Mouse (Mus musculus): ENCODE measurements around the gene Flrt1. TPM values are rescaled to one million over a fixed set of nuclear protein-coding genes. Genes with fewer than 3 reads are reported as not detected.

Flrt1 gene
- total RNA-seq, 2 experiments from 2014 or later: 0.31 to 0.35 TPM

Other genes starting within 250 kb of the Flrt1 start
- gene Ccdc88b, start 247.5 kb downstream of the Flrt1 start, total RNA-seq (2021): under 1 TPM; 0.40 to 0.41 TPM
- 10 to 100 TPM; 28.8 to 32.2 TPM for gene Trmt112, start 196.0 kb downstream of the Flrt1 start, total RNA-seq (2021)
- 100 to 1,000 TPM; 212 to 215 TPM for gene Prdx5, start 195.6 kb downstream of the Flrt1 start, total RNA-seq (2021)
- 10 to 100 TPM; 86.8 to 89.5 TPM for gene Esrra, start 183.9 kb downstream of the Flrt1 start, total RNA-seq (2021)
- not detected for gene Catsperz, start 180.3 kb downstream of the Flrt1 start, total RNA-seq (2021)
- not detected for gene Kcnk4, start 171.2 kb downstream of the Flrt1 start, total RNA-seq (2021)
- 10 to 100 TPM; 11.5 to 14.3 TPM for gene Bad, start 163.9 kb downstream of the Flrt1 start, total RNA-seq (2021)
- 10 to 100 TPM in 1 of 2 experiments, 1 to 10 TPM in 1; 9.5 to 10.9 TPM for gene Gpr137, start 163.2 kb downstream of the Flrt1 start, total RNA-seq (2021)
- gene Ppp1r14b, start 130.8 kb downstream of the Flrt1 start, total RNA-seq (2021): 100 to 1,000 TPM; 113 to 131 TPM
- 10 to 100 TPM in 1 of 2 experiments, 1 to 10 TPM in 1; 9.8 to 10.4 TPM for gene Plcb3, start 129.3 kb downstream of the Flrt1 start, total RNA-seq (2021)
- 10 to 100 TPM in 1 of 2 experiments, 1 to 10 TPM in 1; 7.9 to 12.4 TPM for gene Fkbp2, start 125.2 kb downstream of the Flrt1 start, total RNA-seq (2021)
- gene Vegfb, start 118.1 kb downstream of the Flrt1 start, total RNA-seq (2021): 100 to 1,000 TPM; 143 to 156 TPM
- gene Dnajc4, start 113.2 kb downstream of the Flrt1 start, total RNA-seq (2021): 10 to 100 TPM; 31.3 to 32.9 TPM
- gene Nudt22, start 109.6 kb downstream of the Flrt1 start, total RNA-seq (2021): 10 to 100 TPM; 15.6 to 17.2 TPM
- gene Trpt1, start 109.6 kb downstream of the Flrt1 start, total RNA-seq (2021): 10 to 100 TPM; 21.5 to 24.5 TPM
- gene Fermt3, start 86.3 kb downstream of the Flrt1 start, total RNA-seq (2021): 1 to 10 TPM in 1 of 2 experiments, under 1 TPM in 1; 0.84 to 1.2 TPM
- gene Stip1, start 65.8 kb downstream of the Flrt1 start, total RNA-seq (2021): 10 to 100 TPM; 86.5 to 95.6 TPM
- gene Macrod1, start 48.9 kb downstream of the Flrt1 start, total RNA-seq (2021): 100 to 1,000 TPM; 227 to 252 TPM
- 10 to 100 TPM; 48.4 to 48.5 TPM for gene Otub1, start 100.6 kb upstream of the Flrt1 start, total RNA-seq (2021)
- 100 to 1,000 TPM; 101 to 120 TPM for gene Cox8a, start 111.9 kb upstream of the Flrt1 start, total RNA-seq (2021)
- 10 to 100 TPM in 1 of 2 experiments, 1 to 10 TPM in 1; 8.3 to 13.0 TPM for gene Naa40, start 135.5 kb upstream of the Flrt1 start, total RNA-seq (2021)
- 1 to 10 TPM; 2.6 to 4.2 TPM for gene Rcor2, start 161.6 kb upstream of the Flrt1 start, total RNA-seq (2021)
- 10 to 100 TPM; 27.4 to 30.6 TPM for gene Mark2, start 236.1 kb upstream of the Flrt1 start, total RNA-seq (2021)

Data from gastrocnemius, postnatal 25 days (tissue).